Mouse (Mus musculus) spleen, adult 2 months (tissue): ENCODE measurements around the gene Spata5. TPM values are rescaled to one million over a fixed set of nuclear protein-coding genes. Genes with fewer than 3 reads are reported as not detected.
A peak's percentile ranks its signal among the peaks of the same experiment; 100 is the strongest.

Source experiments
- DNase-seq, 2 experiments: peaks; one replicate each; pipeline versions ENCODE4 v3.0.0 to v3.0.0-alpha.2; 2012 to 2021; ENCODE audit warnings: low spot score in 2 of 2, low read depth in 1 of 2
- H3K27ac ChIP-seq: fragments of 200-500 bp; 2 replicates; pipeline ENCODE4 v1.5.1; 2012; ENCODE audit warnings: low read length, inconsistent platforms; ENCODE audit not compliant: insufficient read depth
- H3K27me3 ChIP-seq: fragments of 200-500 bp; 2 replicates; pipeline ENCODE4 v1.6.1; 2012; ENCODE audit warnings: mild to moderate bottlenecking, moderate library complexity, low read length, inconsistent platforms; ENCODE audit not compliant: control insufficient read depth, insufficient read depth
- H3K36me3 ChIP-seq: fragments of 200-500 bp; 2 replicates; pipeline ENCODE4 v1.6.1; 2012; ENCODE audit warnings: mild to moderate bottlenecking, low read length, inconsistent platforms; ENCODE audit not compliant: control insufficient read depth, insufficient read depth
- H3K4me1 ChIP-seq: fragments of 200-500 bp; 2 replicates; pipeline ENCODE4 v1.6.1; 2011; ENCODE audit warnings: inconsistent platforms; ENCODE audit not compliant: control insufficient read depth, insufficient read depth, insufficient read length
- H3K4me3 ChIP-seq: fragments of 200-500 bp; 2 replicates; pipeline ENCODE4 v1.5.1; 2011; ENCODE audit warnings: mild to moderate bottlenecking, inconsistent platforms; ENCODE audit not compliant: insufficient read depth, insufficient read length; ENCODE audit errors: extremely low read depth
- CTCF ChIP-seq: fragments of 200-500 bp; IDR thresholded peaks from 2 replicates; pipeline ENCODE4 v1.5.1; 2011; ENCODE audit warnings: mild to moderate bottlenecking, inconsistent platforms; ENCODE audit not compliant: insufficient read depth, insufficient read length, insufficient replicate concordance; ENCODE audit errors: extremely low read depth
- POLR2A ChIP-seq: fragments of 200-500 bp; IDR thresholded peaks from 2 replicates; pipeline ENCODE4 v1.6.1; 2011; ENCODE audit warnings: low read depth, low read length, inconsistent platforms
- WGBS: fragments of 180-500 bp; shearing (Covaris S2); methylation state at CpG from one replicate; pipeline ENCODE4 v1.1.7; 2018; 5-methylcytosine and 5-hydroxymethylcytosine counted together
- polyA plus RNA-seq: library from polyadenylated mRNA; depleted of rRNA; stranded (reverse); fragments of >200 nt; gene quantifications from 2 replicates; pipeline ENCODE4 v1.2.3, GENCODE M21; 2012

The Spata5 gene
- polyA plus RNA-seq, 1 experiment: 2.3 TPM

GRCm38 (mm10) chr3:37552244-37552643, 132.5 kb downstream of the Spata5 start:
- DNase-seq: no peak
- no peaks in the 10 kb centered on the region for H3K36me3 ChIP-seq
- no peaks in the 10 kb centered on the region; the same call in 1 of the 2 replicates for H3K4me1 ChIP-seq
- H3K27me3 ChIP-seq: no peaks in the 10 kb centered on the region
- WGBS: 68% methylated on average over 3 of the region's 3 CpGs
- TF ChIP-seq CTCF: no peak
- no peak for TF ChIP-seq POLR2A
- no peak overlapping the region for H3K27ac ChIP-seq
- no peak overlapping the region for H3K4me3 ChIP-seq

- no peaks in the 10 kb centered on the region; the same call in 1 of the 2 replicates for H3K4me1 ChIP-seq
- H3K27ac ChIP-seq: no peak overlapping the region
- TF ChIP-seq POLR2A: no peak
These were observed 133.8 kb downstream of the Spata5 start for GRCm38 (mm10) chr3:37553371-37554033.

DNA sequence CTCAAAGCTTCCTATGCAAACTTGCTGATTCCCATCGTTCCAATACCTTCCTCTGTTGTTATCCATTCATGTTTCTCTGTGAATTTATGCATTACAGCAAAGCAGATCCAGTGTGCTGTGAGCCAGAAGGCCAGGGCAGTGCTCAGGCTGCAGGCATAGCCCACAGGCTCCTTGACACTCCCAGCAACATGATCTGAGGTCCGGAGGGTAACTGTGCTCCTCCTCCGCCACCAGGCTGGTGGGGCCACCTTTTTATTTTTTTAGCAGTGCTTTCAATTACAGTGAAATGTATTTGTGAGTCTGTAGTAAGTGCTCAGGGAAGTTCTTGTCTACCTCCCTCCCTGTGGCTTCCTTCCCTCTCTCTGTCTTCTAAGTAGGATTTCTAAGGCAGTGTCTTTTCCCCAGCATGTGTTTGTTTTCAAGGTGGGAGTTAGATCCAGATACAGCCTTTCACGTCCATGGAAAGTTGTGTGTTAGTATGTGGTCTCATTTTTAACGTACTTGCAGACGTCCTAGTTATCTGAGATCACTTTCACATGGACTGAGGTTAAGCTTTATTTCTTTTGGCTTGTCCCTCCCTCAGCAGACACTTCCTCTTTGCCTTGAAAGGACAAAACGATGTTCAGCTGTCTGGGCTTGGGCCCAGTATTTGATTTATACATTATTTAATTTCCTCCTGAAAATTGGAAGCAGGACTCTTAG, 136.9 kb downstream of the Spata5 start:
- WGBS: 30% methylated on average over 7 of the region's 7 CpGs
- TF ChIP-seq POLR2A (no peak), CTCF (no peak)
- H3K36me3 ChIP-seq: no peaks in the 10 kb centered on the region
- no peak overlapping the region for H3K4me3 ChIP-seq
- peaks cover 4% of the 10 kb centered on the region for H3K4me1 ChIP-seq
- peak overlapping the region; percentile 26; the same call in 1 of the 2 replicates for H3K27ac ChIP-seq
- no peak for DNase-seq
- H3K27me3 ChIP-seq: no peaks in the 10 kb centered on the region

More at GRCm38 (mm10) chr3:37553371-37554033, 133.8 kb downstream of the Spata5 start:
- no peak for DNase-seq
- WGBS: 85% methylated on average over 1 of the region's 1 CpGs
- no peaks in the 10 kb centered on the region for H3K36me3 ChIP-seq
- H3K27me3 ChIP-seq: no peaks in the 10 kb centered on the region
- no peak overlapping the region for H3K4me3 ChIP-seq

- WGBS: 80% methylated on average over 4 of the region's 4 CpGs
- Histone ChIP-seq H3K4me1 (peaks cover 5% of the 10 kb centered on the region), H3K27me3 (no peaks in the 10 kb centered on the region), H3K36me3 (no peaks in the 10 kb centered on the region), H3K27ac (no peak overlapping the region), H3K4me3 (no peak overlapping the region)
- no peak for TF ChIP-seq CTCF
- TF ChIP-seq POLR2A: no peak
- DNase-seq: no peak
These were observed 138.2 kb downstream of the Spata5 start for GRCm38 (mm10) chr3:37557741-37558479.

DNA sequence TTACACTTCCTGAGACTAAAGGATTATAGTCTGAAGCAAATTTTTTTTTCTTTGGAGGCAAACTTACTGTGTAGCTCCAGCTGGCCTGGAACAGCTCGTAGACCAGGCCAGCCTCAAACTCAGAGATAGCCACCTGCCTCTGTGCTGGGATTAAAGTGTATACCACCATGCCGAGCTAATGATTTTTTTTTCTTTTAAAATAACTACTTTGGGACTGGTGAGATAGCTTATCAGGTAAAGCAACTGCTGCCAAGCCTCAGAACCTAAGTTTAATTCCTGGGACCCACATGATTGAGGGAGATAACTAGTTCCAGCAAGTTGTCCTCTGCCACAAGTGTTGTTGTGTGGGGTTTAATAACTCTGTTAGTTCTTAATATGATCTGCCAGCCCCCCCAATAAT, 139.6 kb downstream of the Spata5 start:
- 87% methylated on average over 2 of the region's 2 CpGs for WGBS
- H3K4me3 ChIP-seq: no peak overlapping the region
- no peaks in the 10 kb centered on the region for H3K36me3 ChIP-seq
- no peaks in the 10 kb centered on the region for H3K27me3 ChIP-seq
- TF ChIP-seq CTCF: no peak
- no peak for TF ChIP-seq POLR2A
- peaks cover 5% of the 10 kb centered on the region for H3K4me1 ChIP-seq
- H3K27ac ChIP-seq: no peak overlapping the region
- DNase-seq: no peak

DNA sequence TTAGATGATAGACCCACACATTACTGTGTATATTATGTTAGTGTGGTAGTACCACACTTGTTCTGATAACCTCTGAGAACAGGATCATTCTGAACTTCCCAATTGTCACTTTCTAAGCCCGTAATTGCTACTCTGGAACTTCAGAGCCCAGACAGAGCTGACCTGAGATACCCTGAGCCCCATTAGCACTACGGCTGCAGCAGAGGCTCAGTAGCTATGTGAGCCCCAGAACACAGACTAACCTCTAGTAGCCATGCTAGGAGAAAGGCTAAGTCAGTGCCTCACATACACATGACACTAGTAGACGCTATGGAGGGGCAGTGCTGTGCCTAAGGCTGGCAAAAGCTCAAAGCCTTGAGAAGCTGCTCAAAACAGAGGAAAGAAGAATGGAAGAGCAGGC, 141.8 kb downstream of the Spata5 start:
- no peak for DNase-seq
- Histone ChIP-seq H3K27me3 (no peaks in the 10 kb centered on the region), H3K27ac (no peak overlapping the region), H3K4me3 (no peak overlapping the region), H3K4me1 (peaks cover 5% of the 10 kb centered on the region), H3K36me3 (no peaks in the 10 kb centered on the region)
- TF ChIP-seq POLR2A (no peak), CTCF (no peak)
- WGBS: 84% methylated on average over 3 of the region's 3 CpGs
